Mouse (Mus musculus) liver, adult 2 months (tissue): Measurements from ENCODE around the gene Gpr34. TPM values are rescaled to one million over a fixed set of nuclear protein-coding genes. Genes with fewer than 3 reads are reported as not detected.

Experiments used
- DNase-seq: peaks from one replicate; pipeline ENCODE4 v3.0.0-alpha.2; 2011; ENCODE audit warnings: low read depth, low spot score; ENCODE audit errors: extremely low read depth
- H3K27ac ChIP-seq: fragments of 200-500 bp; replicated peaks from 2 replicates; pipeline ENCODE4 v1.5.1; 2012; ENCODE audit warnings: low read depth, mild to moderate bottlenecking, control low read depth, inconsistent platforms, low read length; ENCODE audit not compliant: insufficient read depth
- H3K27me3 ChIP-seq: fragments of 200-500 bp; 2 replicates; pipeline ENCODE4 v1.6.1; 2012; ENCODE audit warnings: mild to moderate bottlenecking, moderate library complexity, low read length, inconsistent platforms; ENCODE audit not compliant: control insufficient read depth, insufficient read depth
- H3K36me3 ChIP-seq: fragments of 200-500 bp; 2 replicates; pipeline ENCODE4 v1.6.1; 2012; ENCODE audit warnings: low read length, inconsistent platforms; ENCODE audit not compliant: control insufficient read depth, insufficient read depth
- H3K4me1 ChIP-seq: fragments of 200-500 bp; 2 replicates; pipeline ENCODE4 v1.6.1; 2011; ENCODE audit warnings: low read length; ENCODE audit not compliant: control insufficient read depth, insufficient read depth
- H3K4me3 ChIP-seq: fragments of 200-500 bp; 2 replicates; pipeline ENCODE4 v1.5.1; 2011; ENCODE audit warnings: low read depth, mild to moderate bottlenecking, control low read depth, low read length, moderate library complexity; ENCODE audit not compliant: insufficient read depth
- H3K79me2 ChIP-seq: fragments of 200-500 bp; 2 replicates; pipeline ENCODE4 v1.6.1; 2012; ENCODE audit warnings: inconsistent platforms, mild to moderate bottlenecking, low read length, moderate library complexity; ENCODE audit not compliant: control insufficient read depth, insufficient read depth
- H3K9ac ChIP-seq: fragments of 200-500 bp; 2 replicates; pipeline ENCODE4 v1.6.1; 2012; ENCODE audit warnings: low read depth, mild to moderate bottlenecking, control low read depth, inconsistent platforms, low read length
- CTCF ChIP-seq: fragments of 200-500 bp; IDR thresholded peaks from 2 replicates; pipeline ENCODE4 v1.5.1; 2011; ENCODE audit warnings: low read depth, low read length, control low read depth
- POLR2A ChIP-seq: fragments of 200-500 bp; IDR thresholded peaks from 2 replicates; pipeline ENCODE4 v1.6.1; 2011; ENCODE audit warnings: low read length, control low read depth; ENCODE audit not compliant: insufficient read depth; ENCODE audit errors: extremely low read depth
- WGBS: fragments of 180-500 bp; shearing (Covaris S2); methylation state at CpG from one replicate; pipeline ENCODE4 v1.1.7; 2018; 5-methylcytosine and 5-hydroxymethylcytosine counted together
- polyA plus RNA-seq: library from polyadenylated mRNA; depleted of rRNA; stranded (reverse); fragments of >200 nt; gene quantifications from 2 replicates; pipeline ENCODE4 v1.2.3, GENCODE M21; 2012
- total RNA-seq: library from RNA; depleted of rRNA; stranded (reverse); fragments of >200 nt; gene quantifications from 2 replicates; pipeline ENCODE4 v1.2.3, GENCODE M21; 2014

The Gpr34 gene
- total and polyA plus RNA-seq, 2 experiments, result 0.09 TPM; not detected in 1

GRCm38 (mm10) chrX:13656721-13657120, 24.8 kb downstream of the Gpr34 start:
- Histone ChIP-seq H3K36me3 (no peaks in the 10 kb centered on the region), H3K9ac (no peak overlapping the region), H3K27ac (no peak overlapping the region), H3K4me3 (no peak overlapping the region), H3K4me1 (no peaks in the 10 kb centered on the region), H3K79me2 (no peaks in the 10 kb centered on the region), H3K27me3 (no peaks in the 10 kb centered on the region)
- TF ChIP-seq POLR2A, result no peak
- no peak for TF ChIP-seq CTCF
- WGBS, result 0% methylated on average over 1 of the region's 1 CpGs
- peak; percentile 27 for DNase-seq

- Histone ChIP-seq H3K9ac (no peak overlapping the region), H3K4me1 (no peaks in the 10 kb centered on the region), H3K27ac (no peak overlapping the region), H3K27me3 (no peaks in the 10 kb centered on the region), H3K4me3 (no peak overlapping the region), H3K36me3 (no peaks in the 10 kb centered on the region), H3K79me2 (no peaks in the 10 kb centered on the region)
- no peak for TF ChIP-seq POLR2A
- no peak for TF ChIP-seq CTCF
- WGBS, result 90% methylated on average over 3 of the region's 3 CpGs
- no peak for DNase-seq
These were observed 26.8 kb downstream of the Gpr34 start for GRCm38 (mm10) chrX:13658616-13659140.

- TF ChIP-seq POLR2A (no peak), CTCF (no peak)
- H3K4me1 ChIP-seq, result no peaks in the 10 kb centered on the region
- H3K27me3 ChIP-seq, result no peaks in the 10 kb centered on the region
- no peak overlapping the region for H3K9ac ChIP-seq
- no peaks in the 10 kb centered on the region for H3K79me2 ChIP-seq
- H3K27ac ChIP-seq, result no peak overlapping the region
- no peaks in the 10 kb centered on the region for H3K36me3 ChIP-seq
- whole genome bisulfite sequencing, result 65% methylated on average over 4 of the region's 4 CpGs
- DNase-seq, result peak; percentile 9
- no peak overlapping the region for H3K4me3 ChIP-seq
These were observed 27.5 kb downstream of the Gpr34 start for GRCm38 (mm10) chrX:13659201-13659890.

- Histone ChIP-seq H3K27me3 (no peaks in the 10 kb centered on the region), H3K27ac (no peak within 1 kb of the TSS), H3K36me3 (no peaks in the 10 kb centered on the region), H3K4me1 (no peaks in the 10 kb centered on the region), H3K9ac (no peak within 1 kb of the TSS), H3K4me3 (no peak within 1 kb of the TSS), H3K79me2 (no peaks in the 10 kb centered on the region)
- no peak for DNase-seq
- TF ChIP-seq POLR2A (no peak), CTCF (no peak)
- WGBS, result 93% methylated on average over 5 of the region's 5 CpGs
These were observed 29.2 kb downstream of the Gpr34 start, which contains the start of gene Gpr82 for GRCm38 (mm10) chrX:13661063-13661462. Gene Gpr82 (plus strand): TSS chrX:13661363.

GRCm38 (mm10) chrX:13668867-13669266, 37.0 kb downstream of the Gpr34 start:
- WGBS, result 87% methylated on average over 5 of the region's 5 CpGs
- TF ChIP-seq CTCF, result no peak
- TF ChIP-seq POLR2A, result no peak
- DNase-seq, result no peak

GRCm38 (mm10) chrX:13670342-13670741, 38.5 kb downstream of the Gpr34 start:
- H3K27me3 ChIP-seq, result no peaks in the 10 kb centered on the region
- no peak for TF ChIP-seq POLR2A
- no peak for TF ChIP-seq CTCF
- H3K4me3 ChIP-seq, result no peak overlapping the region
- no peaks in the 10 kb centered on the region for H3K36me3 ChIP-seq
- no peaks in the 10 kb centered on the region for H3K79me2 ChIP-seq
- no peak overlapping the region for H3K9ac ChIP-seq
- WGBS, result 94% methylated on average over 3 of the region's 3 CpGs
- no peak overlapping the region for H3K27ac ChIP-seq
- no peaks in the 10 kb centered on the region for H3K4me1 ChIP-seq
- no peak for DNase-seq

More at GRCm38 (mm10) chrX:13668867-13669266, 37.0 kb downstream of the Gpr34 start:
- Histone ChIP-seq H3K9ac (no peak overlapping the region), H3K79me2 (no peaks in the 10 kb centered on the region), H3K4me3 (no peak overlapping the region), H3K27ac (no peak overlapping the region), H3K27me3 (no peaks in the 10 kb centered on the region), H3K36me3 (no peaks in the 10 kb centered on the region), H3K4me1 (no peaks in the 10 kb centered on the region)
